Mouse (Mus musculus) ES-E14 (cell line): ENCODE measurements around the gene Gm12830.

Experiments used
- CHD2 ChIP-seq: IDR thresholded peaks from 2 replicates; pipeline ENCODE4 v1.6.1; 2014; ENCODE audit warnings: mild to moderate bottlenecking, low read depth, low read length, inconsistent platforms
- HCFC1 ChIP-seq: IDR thresholded peaks from 2 replicates; pipeline ENCODE4 v1.6.1; 2012; ENCODE audit warnings: low read length, inconsistent platforms, borderline replicate concordance; ENCODE audit not compliant: insufficient read depth
- ZC3H11A ChIP-seq: IDR thresholded peaks from 2 replicates; pipeline ENCODE4 v1.6.1; 2012; ENCODE audit warnings: low read depth, mild to moderate bottlenecking, inconsistent platforms, low read length, borderline replicate concordance
- ZNF384 ChIP-seq: IDR thresholded peaks from 2 replicates; pipeline ENCODE4 v1.6.1; 2012; ENCODE audit warnings: low read depth, low read length, inconsistent platforms

DNA sequence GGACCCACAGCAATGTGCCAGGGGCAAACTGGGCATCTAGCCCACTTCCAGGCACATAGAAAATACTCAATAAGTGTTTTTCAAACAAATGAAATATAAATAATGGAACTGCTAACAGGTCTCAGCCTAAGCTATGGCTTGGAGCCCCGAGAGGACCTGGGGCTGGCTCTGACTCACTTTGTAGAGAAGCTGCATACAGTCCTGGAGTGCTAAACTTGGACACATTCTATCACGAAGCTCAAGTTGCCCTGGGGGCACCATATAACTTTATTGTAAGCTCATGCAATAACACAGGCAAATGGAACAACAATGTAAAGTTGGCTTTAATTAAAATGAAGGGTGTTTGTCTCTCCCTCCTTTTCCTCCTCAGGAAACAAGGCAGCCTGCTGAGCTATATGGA, 32.4 kb downstream of the Gm12830 start:
- no peak for TF ChIP-seq ZC3H11A
- TF ChIP-seq ZNF384 = no peak
- TF ChIP-seq CHD2 = no peak
- TF ChIP-seq HCFC1 = no peak
